Mouse (Mus musculus): Measurements from ENCODE around the gene Metap1.

DNA sequence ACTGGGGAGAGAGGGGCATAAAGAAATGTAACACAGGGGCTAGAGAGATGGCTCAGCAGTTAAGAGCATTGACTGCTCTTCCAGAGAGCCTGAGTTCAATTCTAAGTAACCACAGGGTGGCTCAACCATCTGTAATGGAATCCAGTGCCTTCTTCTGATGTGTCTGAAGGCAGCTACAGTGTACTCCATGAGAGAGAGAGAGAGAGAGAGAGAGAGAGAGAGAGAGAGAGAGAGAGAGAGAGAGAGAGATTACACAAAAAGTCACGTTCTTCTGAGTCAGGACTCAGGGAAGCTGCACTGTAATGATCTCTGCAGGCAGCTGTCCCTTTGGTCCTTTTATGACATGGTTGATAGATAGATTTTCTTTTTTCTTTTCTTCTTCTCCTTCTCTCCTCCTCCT, 5.2 kb upstream of the Metap1 start:
- TF ChIP-seq CTCF (IDR thresholded peaks at IDR 0.05; ENCODE audit: low read depth) (no peak), EP300 (IDR thresholded peaks at IDR 0.05; ENCODE audit: low read depth) (no peak)

Measured in liver, postnatal 0 days (tissue).